Mouse (Mus musculus) brain, embryonic 14.5 days (tissue): ENCODE results near the gene 1700013G24Rik. TPM values are rescaled to one million over a fixed set of nuclear protein-coding genes. Genes with fewer than 3 reads are reported as not detected.

ENCODE experiments used
- DNase-seq: peaks from one replicate; pipeline ENCODE4 v3.0.0-alpha.2; 2011; ENCODE audit warnings: low read depth
- CTCF ChIP-seq: fragments of 200-500 bp; IDR thresholded peaks from 2 replicates; pipeline ENCODE4 v1.5.1; 2012; ENCODE audit warnings: inconsistent platforms, mild to moderate bottlenecking, moderate library complexity, borderline replicate concordance; ENCODE audit not compliant: insufficient read depth, insufficient read length; ENCODE audit errors: extremely low read depth
- POLR2A ChIP-seq: fragments of 200-500 bp; IDR thresholded peaks from 2 replicates; pipeline ENCODE4 v1.6.1; 2012; ENCODE audit warnings: mild to moderate bottlenecking, inconsistent platforms, borderline replicate concordance; ENCODE audit not compliant: poor library complexity, insufficient read depth, insufficient read length, severe bottlenecking; ENCODE audit errors: extremely low read depth
- polyA plus RNA-seq: library from polyadenylated mRNA; depleted of rRNA; stranded (reverse); fragments of >200 nt; gene quantifications from 2 replicates; pipeline ENCODE4 v1.2.3, GENCODE M21; 2012

The 1700013G24Rik gene
- polyA plus RNA-seq, 1 experiment: not detected

GRCm38 (mm10) chr4:137481381-137482030 is 28.4 kb downstream of the 1700013G24Rik start:
- TF ChIP-seq POLR2A: no peak
- DNase-seq: no peak

GRCm38 (mm10) chr4:137483871-137484270 is 30.8 kb downstream of the 1700013G24Rik start:
- no peak for DNase-seq
- TF ChIP-seq POLR2A (no peak), CTCF (no peak)

- TF ChIP-seq POLR2A (no peak), CTCF (no peak)
- DNase-seq: peak; percentile 66
These were observed 31.5 kb downstream of the 1700013G24Rik start for GRCm38 (mm10) chr4:137484586-137484985.

- TF ChIP-seq POLR2A: no peak
- no peak for TF ChIP-seq CTCF
- no peak for DNase-seq
These were observed 32.3 kb downstream of the 1700013G24Rik start for GRCm38 (mm10) chr4:137485258-137485960.

GRCm38 (mm10) chr4:137486081-137487014 is 33.3 kb downstream of the 1700013G24Rik start:
- peak; percentile 55 for DNase-seq
- no peak for TF ChIP-seq POLR2A
- no peak for TF ChIP-seq CTCF

GRCm38 (mm10) chr4:137487286-137488000 is 34.4 kb downstream of the 1700013G24Rik start:
- TF ChIP-seq POLR2A (no peak), CTCF (no peak)
- DNase-seq: no peak

- TF ChIP-seq CTCF (no peak), POLR2A (no peak)
- DNase-seq: peak; percentile 56
These were observed 35.0 kb downstream of the 1700013G24Rik start for GRCm38 (mm10) chr4:137488038-137488437.

- peak; percentile 67 for DNase-seq
- TF ChIP-seq CTCF (peak; percentile 55; the same call in 1 of the 2 replicates), POLR2A (no peak)
These were observed 35.7 kb downstream of the 1700013G24Rik start for GRCm38 (mm10) chr4:137488571-137489303.

GRCm38 (mm10) chr4:137489996-137490395 is 36.9 kb downstream of the 1700013G24Rik start:
- TF ChIP-seq CTCF (no peak), POLR2A (no peak)
- DNase-seq: no peak

GRCm38 (mm10) chr4:137492563-137492962 is 39.5 kb downstream of the 1700013G24Rik start:
- no peak for TF ChIP-seq POLR2A

GRCm38 (mm10) chr4:137493187-137493586 is 40.1 kb downstream of the 1700013G24Rik start:
- DNase-seq: no peak
- no peak for TF ChIP-seq POLR2A
- no peak for TF ChIP-seq CTCF

More at GRCm38 (mm10) chr4:137492563-137492962, 39.5 kb downstream of the 1700013G24Rik start:
- peak; percentile 35 for DNase-seq
